Mouse (Mus musculus) MEL (cell line): Measurements from ENCODE around the gene Id3. TPM values are rescaled to one million over a fixed set of nuclear protein-coding genes. Genes with fewer than 3 reads are reported as not detected.

Source experiments
- DNase-seq: peaks from one replicate; pipeline ENCODE4 v3.0.0; 2011; ENCODE audit warnings: low read depth, low spot score
- H3K27ac ChIP-seq: 2 replicates; pipeline ENCODE4 v1.5.1; 2012; ENCODE audit warnings: low read depth, mild to moderate bottlenecking, control low read depth, low read length, moderate library complexity; ENCODE audit not compliant: control insufficient read depth
- H3K27me3 ChIP-seq, 2 experiments: fragments of 150-350 bp in 1 of 2; sonication (generic) in 1 of 2; 2 replicates each; pipeline ENCODE4 v1.6.1; 2012; ENCODE audit warnings: low read length in 2 of 2, mild to moderate bottlenecking in 2 of 2, improper control_type of control experiment in 1 of 2, moderate library complexity in 1 of 2; ENCODE audit not compliant: insufficient read depth in 2 of 2, control insufficient read depth in 1 of 2
- H3K36me3 ChIP-seq, 2 experiments: 2 replicates each; pipeline ENCODE4 v1.6.1; 2012 to 2014; ENCODE audit warnings: low read length in 2 of 2, improper control_type of control experiment in 1 of 2, inconsistent platforms in 1 of 2, mild to moderate bottlenecking in 1 of 2; ENCODE audit not compliant: insufficient read depth in 2 of 2, control insufficient read depth in 1 of 2
- H3K4me1 ChIP-seq, 2 experiments: fragments of 150-350 bp in 1 of 2; sonication (generic) in 1 of 2; 2 replicates each; pipeline ENCODE4 v1.6.1; 2012; ENCODE audit warnings: low read length in 2 of 2, improper control_type of control experiment in 1 of 2, mild to moderate bottlenecking in 1 of 2; ENCODE audit not compliant: insufficient read depth in 2 of 2, control insufficient read depth in 1 of 2
- H3K4me3 ChIP-seq, 2 experiments: fragments of 150-350 bp in 1 of 2; sonication (generic) in 1 of 2; 2 replicates each; pipeline ENCODE4 v1.5.1; 2012; ENCODE audit warnings: low read depth in 2 of 2, low read length in 2 of 2, mild to moderate bottlenecking in 2 of 2, moderate library complexity in 2 of 2, control low read depth in 1 of 2, improper control_type of control experiment in 1 of 2; ENCODE audit not compliant: control insufficient read depth in 1 of 2, insufficient read depth in 1 of 2
- H3K79me2 ChIP-seq: 2 replicates; pipeline ENCODE4 v1.6.1; 2012; ENCODE audit warnings: mild to moderate bottlenecking, low read length, moderate library complexity; ENCODE audit not compliant: control insufficient read depth, poor library complexity, insufficient read depth
- H3K9ac ChIP-seq: 2 replicates; pipeline ENCODE4 v1.6.1; 2012; ENCODE audit warnings: low read depth, mild to moderate bottlenecking, control low read depth, low read length, moderate library complexity; ENCODE audit not compliant: control insufficient read depth, poor library complexity, severe bottlenecking
- H3K9me3 ChIP-seq: fragments of 150-350 bp; sonication (generic); replicated peaks from 2 replicates; pipeline ENCODE4 v1.6.1; 2012; ENCODE audit warnings: mild to moderate bottlenecking, low read length, improper control_type of control experiment, moderate library complexity; ENCODE audit not compliant: insufficient read depth
- BHLHE40 ChIP-seq: IDR thresholded peaks from 2 replicates; pipeline ENCODE4 v1.6.1; 2012; ENCODE audit warnings: low read depth, mild to moderate bottlenecking, inconsistent platforms, low read length, improper control_type of control experiment, borderline replicate concordance
- CTCF ChIP-seq, 3 experiments: IDR thresholded peaks in 2 of 3; conservative IDR thresholded peaks in 1 of 3; 2 replicates each; pipeline ENCODE4 v1.5.1; 2011 to 2012; ENCODE audit warnings: low read length in 3 of 3, low read depth in 2 of 3, mild to moderate bottlenecking in 2 of 3, improper control_type of control experiment in 1 of 3, inconsistent platforms in 1 of 3, mixed read lengths in 1 of 3, moderate library complexity in 1 of 3; ENCODE audit not compliant: control insufficient read depth in 1 of 3, insufficient read depth in 1 of 3, poor library complexity in 1 of 3, severe bottlenecking in 1 of 3
- ELF1 ChIP-seq: IDR thresholded peaks from 2 replicates; pipeline ENCODE4 v1.6.1; 2014; ENCODE audit warnings: low read depth, mild to moderate bottlenecking, inconsistent platforms, low read length, improper control_type of control experiment, moderate library complexity
- EP300 ChIP-seq, 2 experiments: IDR thresholded peaks; 2 replicates each; pipeline ENCODE4 v1.6.1; 2011; ENCODE audit warnings: improper control_type of control experiment in 2 of 2, low read length in 2 of 2, low read depth in 1 of 2, mild to moderate bottlenecking in 1 of 2
- HCFC1 ChIP-seq: IDR thresholded peaks from 2 replicates; pipeline ENCODE4 v1.6.1; 2012; ENCODE audit warnings: low read depth, mild to moderate bottlenecking, inconsistent platforms, low read length, improper control_type of control experiment, moderate library complexity
- KAT2A ChIP-seq: conservative IDR thresholded peaks from 2 replicates; pipeline ENCODE4 v1.6.1; 2012; ENCODE audit warnings: low read depth, low read length, improper control_type of control experiment, inconsistent platforms
- MAX ChIP-seq: IDR thresholded peaks from 2 replicates; pipeline ENCODE4 v1.6.1; 2011; ENCODE audit warnings: low read length, improper control_type of control experiment
- MAZ ChIP-seq: IDR thresholded peaks from 2 replicates; pipeline ENCODE4 v1.6.1; 2012; ENCODE audit warnings: low read depth, mild to moderate bottlenecking, inconsistent platforms, low read length, improper control_type of control experiment
- MEF2A ChIP-seq: IDR thresholded peaks from 2 replicates; pipeline ENCODE4 v1.6.1; 2014; ENCODE audit warnings: low read depth, mild to moderate bottlenecking, inconsistent platforms, low read length, improper control_type of control experiment; ENCODE audit not compliant: poor library complexity, insufficient replicate concordance, severe bottlenecking; ENCODE audit errors: extremely low read depth
- MXI1 ChIP-seq: IDR thresholded peaks from 2 replicates; pipeline ENCODE4 v1.6.1; 2011; ENCODE audit warnings: mild to moderate bottlenecking, low read depth, low read length, improper control_type of control experiment
- MYB ChIP-seq: IDR thresholded peaks from 2 replicates; pipeline ENCODE4 v1.6.1; 2011; ENCODE audit warnings: mild to moderate bottlenecking, low read depth, low read length, improper control_type of control experiment
- NELFE ChIP-seq: IDR thresholded peaks from 2 replicates; pipeline ENCODE4 v1.6.1; 2011; ENCODE audit warnings: low read depth, low read length, improper control_type of control experiment
- NRF1 ChIP-seq: IDR thresholded peaks from 2 replicates; pipeline ENCODE4 v1.6.1; 2014; ENCODE audit warnings: low read depth, mild to moderate bottlenecking, inconsistent platforms, low read length, improper control_type of control experiment, moderate library complexity; ENCODE audit not compliant: poor library complexity, insufficient read depth, severe bottlenecking
- TBP ChIP-seq: IDR thresholded peaks from 2 replicates; pipeline ENCODE4 v1.8.0; 2011; ENCODE audit warnings: low read depth, low read length, improper control_type of control experiment
- UBTF ChIP-seq: IDR thresholded peaks from 2 replicates; pipeline ENCODE4 v1.6.1; 2012; ENCODE audit warnings: low read depth, mild to moderate bottlenecking, inconsistent platforms, low read length, improper control_type of control experiment, moderate library complexity, borderline replicate concordance; ENCODE audit not compliant: insufficient read depth
- USF2 ChIP-seq, 2 experiments: IDR thresholded peaks; 2 replicates each; pipeline ENCODE4 v1.6.1; 2011 to 2012; ENCODE audit warnings: improper control_type of control experiment in 2 of 2, low read length in 2 of 2, borderline replicate concordance in 1 of 2, inconsistent platforms in 1 of 2, low read depth in 1 of 2, mild to moderate bottlenecking in 1 of 2; ENCODE audit not compliant: insufficient read depth in 1 of 2
- ZKSCAN1 ChIP-seq: IDR thresholded peaks from 2 replicates; pipeline ENCODE4 v1.6.1; 2012; ENCODE audit warnings: low read depth, mild to moderate bottlenecking, inconsistent platforms, low read length, improper control_type of control experiment, moderate library complexity
- ZMIZ1 ChIP-seq: IDR thresholded peaks from 2 replicates; pipeline ENCODE4 v1.6.1; 2012; ENCODE audit warnings: low read depth, mild to moderate bottlenecking, inconsistent platforms, low read length, improper control_type of control experiment, moderate library complexity
- ZNF384 ChIP-seq: IDR thresholded peaks from 2 replicates; pipeline ENCODE4 v1.6.1; 2012; ENCODE audit warnings: low read depth, mild to moderate bottlenecking, inconsistent platforms, low read length, improper control_type of control experiment
- polyA plus RNA-seq, 2 experiments: library from polyadenylated mRNA; stranded (reverse) in 1 of 2; unstranded in 1 of 2; fragments of >175 nt in 1 of 2; fragments of >200 nt in 1 of 2; gene quantifications; 2 replicates each; pipeline versions ENCODE4 v1.2.1 to v1.2.4; 2012; ENCODE audit warnings: low replicate concordance in 2 of 2, low read depth in 1 of 2; ENCODE audit not compliant: insufficient read length in 2 of 2, insufficient read depth in 1 of 2, missing spikeins in 1 of 2
- total RNA-seq: library from RNA; depleted of rRNA; stranded (reverse); fragments of 300-350 nt; gene quantifications from 2 replicates; pipeline ENCODE4 v1.2.3, GENCODE M21; 2012

The Id3 gene
- total and polyA plus RNA-seq, 3 experiments: 0.17 to 0.27 TPM; not detected in 1

GRCm38 (mm10) chr4:136124581-136124980, 18.7 kb upstream of the Id3 start:
- no peak overlapping the region for H3K27ac ChIP-seq
- DNase-seq: no peak
- H3K4me3 ChIP-seq: no peak overlapping the region
- no peaks in the 10 kb centered on the region for H3K9me3 ChIP-seq
- H3K9ac ChIP-seq: no peak overlapping the region
- TF ChIP-seq MAX (no peak), USF2 (IDR thresholded peaks at IDR 0.05; ENCODE audit: borderline replicate concordance in 1 of 2, insufficient read depth in 1 of 2, low read depth in 1 of 2, low read length in 2 of 2) (no peak), MAZ (no peak), MEF2A (no peak), NRF1 (no peak), ELF1 (no peak), ZNF384 (no peak), MYB (no peak), NELFE (no peak), HCFC1 (no peak), CTCF (IDR thresholded peaks at IDR 0.05 in 2 of 3, conservative IDR thresholded peaks at IDR 0.05 in 1 of 3; ENCODE audit: control insufficient read depth in 1 of 3, insufficient read depth in 1 of 3, low read depth in 2 of 3, low read length in 3 of 3, poor library complexity in 1 of 3, severe bottlenecking in 1 of 3) (no peak), UBTF (no peak), ZMIZ1 (no peak), TBP (no peak), ZKSCAN1 (no peak), EP300 (IDR thresholded peaks at IDR 0.05; ENCODE audit: low read depth in 1 of 2, low read length in 2 of 2) (no peak)
- peaks cover 0 to 3% of the 10 kb centered on the region in 2 experiments; a peak in 2 of 4 replicates for H3K36me3 ChIP-seq
- peaks cover 0 to 22% of the 10 kb centered on the region in 2 experiments; a peak in 2 of 4 replicates for H3K4me1 ChIP-seq
- no peaks in the 10 kb centered on the region for H3K79me2 ChIP-seq
- H3K27me3 ChIP-seq: peaks cover 0 to 5% of the 10 kb centered on the region in 2 experiments; a peak in 3 of 4 replicates

GRCm38 (mm10) chr4:136125458-136125857, 17.8 kb upstream of the Id3 start:
- peaks cover 0 to 22% of the 10 kb centered on the region in 2 experiments; a peak in 2 of 4 replicates for H3K4me1 ChIP-seq
- no peak for TF ChIP-seq BHLHE40
- no peak for TF ChIP-seq ELF1
- TF ChIP-seq MAZ: no peak
- TF ChIP-seq MXI1: no peak
- no peak for TF ChIP-seq KAT2A
- no peak for TF ChIP-seq ZNF384

More at GRCm38 (mm10) chr4:136125458-136125857, 17.8 kb upstream of the Id3 start:
- no peaks in the 10 kb centered on the region for H3K79me2 ChIP-seq
- H3K9ac ChIP-seq: no peak overlapping the region
- peaks cover 0 to 3% of the 10 kb centered on the region in 2 experiments; a peak in 3 of 4 replicates for H3K27me3 ChIP-seq
- H3K27ac ChIP-seq: no peak overlapping the region
- DNase-seq: no peak
- no peaks in the 10 kb centered on the region for H3K9me3 ChIP-seq
- peaks cover 0 to 3% of the 10 kb centered on the region in 2 experiments; a peak in 2 of 4 replicates for H3K36me3 ChIP-seq
- H3K4me3 ChIP-seq: no peak overlapping the region
